Mouse (Mus musculus) forebrain, embryonic 10.5 days (tissue): Measurements from ENCODE around the gene Fam186b. TPM values are rescaled to one million over a fixed set of nuclear protein-coding genes. Genes with fewer than 3 reads are reported as not detected.

Source experiments
- DNase-seq: peaks from one replicate; pipeline ENCODE4 v3.0.0-alpha.2; 2017; ENCODE audit warnings: low spot score; ENCODE audit errors: extremely low spot score
- H3K27ac ChIP-seq: fragments of 300-500 bp; sonication (generic); 2 replicates; pipeline ENCODE4 v1.5.1; 2016; ENCODE audit warnings: mild to moderate bottlenecking
- H3K27me3 ChIP-seq: fragments of 300-500 bp; sonication (generic); 2 replicates; pipeline ENCODE4 v1.6.1; 2016; ENCODE audit warnings: mild to moderate bottlenecking; ENCODE audit not compliant: poor library complexity, severe bottlenecking
- H3K36me3 ChIP-seq: fragments of 300-500 bp; sonication (generic); replicated peaks from 2 replicates; pipeline ENCODE4 v1.6.1; 2016; ENCODE audit warnings: mild to moderate bottlenecking, moderate library complexity
- H3K4me1 ChIP-seq: fragments of 300-500 bp; sonication (generic); 2 replicates; pipeline ENCODE4 v1.6.1; 2016
- H3K4me3 ChIP-seq: fragments of 300-500 bp; sonication (generic); 2 replicates; pipeline ENCODE4 v1.5.1; 2016; ENCODE audit warnings: mild to moderate bottlenecking, moderate library complexity
- H3K9me3 ChIP-seq: fragments of 300-500 bp; sonication (generic); 2 replicates; pipeline ENCODE4 v1.6.1; 2016; ENCODE audit warnings: mild to moderate bottlenecking, moderate library complexity
- WGBS: fragments of 180-500 bp; shearing (Covaris S2); methylation state at CpG from one replicate; pipeline ENCODE4 v1.1.7; 2016; 5-methylcytosine and 5-hydroxymethylcytosine counted together
- polyA plus RNA-seq: library from polyadenylated mRNA; unstranded; fragments of >200 nt; fragmentation: Nextera tagmentation; extraction: Ambion mirVana; gene quantifications from 2 replicates; pipeline ENCODE4 v1.2.1, GENCODE M21; 2016

Gene Fam186b
- polyA plus RNA-seq, 1 experiment from 2014 or later: 0.17 TPM

DNA sequence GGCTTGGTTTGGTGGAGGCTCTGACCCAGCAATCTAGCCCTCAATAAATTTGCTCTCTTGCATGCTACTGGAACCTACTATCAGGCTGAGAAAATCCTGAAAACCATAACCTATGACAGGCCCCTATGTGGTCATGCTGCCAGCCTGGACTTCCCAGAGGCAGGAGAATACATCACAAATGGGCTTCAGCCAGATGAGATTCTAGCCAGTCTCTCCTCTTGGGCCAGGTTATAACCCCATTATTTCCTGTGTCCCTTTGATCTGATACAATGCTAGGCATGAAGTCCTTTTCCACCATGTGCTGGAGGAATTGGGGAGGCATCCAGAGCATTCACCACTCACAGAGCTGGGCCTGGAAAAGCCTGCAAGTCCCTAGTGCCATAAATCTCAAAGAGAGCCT is 36.4 kb upstream of the Fam186b start:
- Histone ChIP-seq H3K4me3 (no peak overlapping the region), H3K9me3 (no peaks in the 10 kb centered on the region), H3K27ac (peak overlapping the region; percentile 84), H3K4me1 (peaks cover 63% of the 10 kb centered on the region), H3K36me3 (peaks cover 39% of the 10 kb centered on the region), H3K27me3 (no peaks in the 10 kb centered on the region)
- DNase-seq: no peak

DNA sequence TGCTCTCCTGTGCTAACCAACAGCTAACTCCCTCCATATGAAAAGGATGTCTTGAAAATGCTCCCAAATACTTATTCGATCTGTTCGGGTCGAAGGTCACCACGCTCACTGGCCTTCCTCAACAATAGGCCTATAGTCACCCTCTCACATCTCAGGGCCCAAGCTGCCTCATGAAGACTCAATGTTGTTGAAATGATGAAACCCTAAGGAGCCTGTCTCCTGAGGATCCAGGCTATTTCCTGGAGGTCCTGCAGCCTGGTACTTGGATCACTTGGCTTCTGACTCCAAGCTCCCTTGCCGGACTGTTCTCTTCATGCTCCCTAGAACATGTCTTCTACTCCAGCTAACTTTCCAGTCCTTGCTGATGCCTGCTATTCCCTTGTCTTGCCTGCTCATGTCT is 35.7 kb upstream of the Fam186b start:
- Histone ChIP-seq H3K27ac (peak overlapping the region; percentile 84), H3K36me3 (peaks cover 46% of the 10 kb centered on the region), H3K9me3 (no peaks in the 10 kb centered on the region), H3K4me3 (no peak overlapping the region), H3K27me3 (no peaks in the 10 kb centered on the region), H3K4me1 (peaks cover 63% of the 10 kb centered on the region)
- no peak for DNase-seq
- WGBS: 70% methylated on average over 5 of the region's 5 CpGs

GRCm38 (mm10) chr15:99330324-99330723 is 34.6 kb upstream of the Fam186b start:
- H3K27me3 ChIP-seq: no peaks in the 10 kb centered on the region
- H3K36me3 ChIP-seq: peaks cover 53% of the 10 kb centered on the region
- peaks cover 58% of the 10 kb centered on the region for H3K4me1 ChIP-seq
- 80% methylated on average over 2 of the region's 2 CpGs for WGBS
- no peak for DNase-seq
- no peaks in the 10 kb centered on the region for H3K9me3 ChIP-seq
- no peak overlapping the region for H3K4me3 ChIP-seq
- no peak overlapping the region for H3K27ac ChIP-seq

- Histone ChIP-seq H3K4me1 (peaks cover 40% of the 10 kb centered on the region), H3K9me3 (no peaks in the 10 kb centered on the region), H3K27ac (no peak overlapping the region), H3K4me3 (no peak overlapping the region), H3K36me3 (peaks cover 69% of the 10 kb centered on the region), H3K27me3 (no peaks in the 10 kb centered on the region)
- DNase-seq: no peak
- WGBS: 92% methylated on average over 5 of the region's 5 CpGs
Measured at GRCm38 (mm10) chr15:99328011-99328410, 32.3 kb upstream of the Fam186b start.

GRCm38 (mm10) chr15:99326959-99327358 is 31.3 kb upstream of the Fam186b start:
- H3K27ac ChIP-seq: no peak overlapping the region
- H3K4me3 ChIP-seq: no peak overlapping the region
- 86% methylated on average over 1 of the region's 1 CpGs for WGBS
- peaks cover 30% of the 10 kb centered on the region for H3K4me1 ChIP-seq
- no peaks in the 10 kb centered on the region for H3K9me3 ChIP-seq
- no peak for DNase-seq
- H3K27me3 ChIP-seq: no peaks in the 10 kb centered on the region
- H3K36me3 ChIP-seq: peaks cover 75% of the 10 kb centered on the region

DNA sequence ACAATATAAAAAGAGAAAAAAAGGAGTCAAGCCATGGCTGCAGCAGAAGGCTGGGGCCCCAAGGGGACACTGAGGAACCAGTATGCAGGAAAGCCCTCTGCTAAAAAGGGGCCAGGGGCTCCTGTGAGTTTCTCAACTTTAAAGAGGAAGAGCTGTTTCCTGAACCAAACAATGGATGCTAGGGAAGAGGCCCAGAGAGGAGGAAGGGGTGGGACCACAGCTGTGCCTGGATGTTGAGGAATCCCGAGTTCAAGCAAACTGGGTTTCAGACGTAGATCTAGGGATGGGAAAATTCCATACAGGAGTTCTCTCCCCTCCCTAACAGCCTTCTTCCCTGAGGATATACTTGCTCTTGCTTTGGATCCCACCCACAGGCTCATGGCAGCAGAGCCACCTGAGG is 30.7 kb upstream of the Fam186b start:
- H3K4me3 ChIP-seq: no peak overlapping the region
- H3K27ac ChIP-seq: no peak overlapping the region
- no peaks in the 10 kb centered on the region for H3K27me3 ChIP-seq
- H3K4me1 ChIP-seq: peaks cover 24% of the 10 kb centered on the region
- WGBS: 53% methylated on average over 2 of the region's 2 CpGs
- DNase-seq: no peak
- H3K36me3 ChIP-seq: peaks cover 80% of the 10 kb centered on the region
- no peaks in the 10 kb centered on the region for H3K9me3 ChIP-seq

DNA sequence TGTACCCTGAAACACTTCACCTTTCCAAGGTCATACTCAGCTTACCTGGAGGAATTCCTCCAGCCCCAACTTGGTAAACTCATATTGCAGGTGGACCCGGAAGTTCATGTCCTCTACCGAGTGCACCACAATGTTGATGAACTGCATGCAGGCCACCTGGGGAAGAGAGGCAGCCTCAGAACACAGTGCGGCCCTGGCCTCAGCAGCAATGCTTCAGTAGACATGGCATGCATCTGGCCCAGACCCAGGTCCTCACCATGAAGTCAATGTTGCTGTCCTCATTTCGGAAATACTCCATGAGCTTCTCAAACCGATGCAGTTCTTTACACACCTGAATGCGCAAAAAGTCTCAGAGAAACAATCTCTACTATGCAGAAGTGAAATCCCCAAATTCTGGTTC is 29.9 kb upstream of the Fam186b start:
- Histone ChIP-seq H3K27me3 (no peaks in the 10 kb centered on the region), H3K4me3 (no peak overlapping the region), H3K9me3 (no peaks in the 10 kb centered on the region), H3K36me3 (peaks cover 88% of the 10 kb centered on the region), H3K27ac (no peak overlapping the region), H3K4me1 (peaks cover 16% of the 10 kb centered on the region)
- DNase-seq: no peak
- WGBS: 95% methylated on average over 6 of the region's 6 CpGs

DNA sequence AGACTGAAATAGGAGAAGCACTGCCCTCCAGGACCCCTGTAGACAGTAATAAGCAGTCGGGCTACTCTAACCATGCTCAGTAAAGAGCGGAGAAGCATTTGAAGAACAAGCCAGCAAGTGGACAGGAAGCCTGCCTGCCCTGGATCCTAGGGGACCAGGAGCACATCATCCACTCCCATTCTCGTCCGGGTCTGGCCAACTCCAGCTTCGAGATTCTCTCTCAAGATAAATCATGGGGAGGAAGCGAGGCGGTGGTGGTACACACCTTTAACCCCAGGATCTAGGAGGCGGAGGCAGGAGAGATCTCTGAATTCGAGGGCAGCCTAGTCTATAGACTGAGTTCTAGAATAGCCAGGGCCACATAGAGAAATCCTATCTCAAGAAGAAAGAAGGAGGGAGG is 28.5 kb upstream of the Fam186b start:
- Histone ChIP-seq H3K4me1 (peaks cover 9% of the 10 kb centered on the region; the same call in 1 of the 2 replicates), H3K27ac (no peak overlapping the region), H3K4me3 (no peak overlapping the region), H3K36me3 (peaks cover 95% of the 10 kb centered on the region), H3K27me3 (no peaks in the 10 kb centered on the region), H3K9me3 (no peaks in the 10 kb centered on the region)
- no peak for DNase-seq
- 94% methylated on average over 9 of the region's 9 CpGs for WGBS

DNA sequence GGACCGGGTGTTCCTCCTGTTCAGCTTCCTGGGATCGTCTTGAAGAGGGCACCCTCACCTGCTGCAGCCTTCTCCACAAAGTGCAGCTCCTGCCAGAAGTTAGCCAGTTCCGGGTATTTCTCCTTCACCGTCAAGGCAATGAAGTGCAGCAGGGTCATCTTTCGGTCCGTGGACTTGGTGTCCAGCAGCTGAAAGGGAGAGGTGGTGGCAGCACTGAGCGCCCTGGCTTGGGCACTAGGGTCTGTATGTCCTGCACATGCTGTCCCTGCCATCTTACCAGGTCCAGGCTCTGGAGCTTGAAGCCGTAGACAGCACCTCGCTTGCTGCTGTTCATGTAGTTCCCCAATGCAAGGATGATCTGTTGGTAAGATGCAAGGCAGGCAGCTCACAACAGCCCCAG is 25.3 kb upstream of the Fam186b start:
- 88% methylated on average over 9 of the region's 9 CpGs for WGBS
- Histone ChIP-seq H3K27me3 (no peaks in the 10 kb centered on the region), H3K4me1 (0 out of 2 replicates have a peak, but pooled peaks cover 4% of the 10 kb centered on the region), H3K9me3 (no peaks in the 10 kb centered on the region), H3K4me3 (no peak overlapping the region), H3K36me3 (peaks cover 98% of the 10 kb centered on the region), H3K27ac (no peak overlapping the region)
- DNase-seq: no peak

- Histone ChIP-seq H3K4me3 (no peak overlapping the region), H3K27ac (0 out of 2 replicates have a peak overlapping the region, but pooled peaks have one; percentile 21), H3K36me3 (peaks cover 99% of the 10 kb centered on the region), H3K9me3 (no peaks in the 10 kb centered on the region), H3K4me1 (0 out of 2 replicates have a peak, but pooled peaks cover 4% of the 10 kb centered on the region), H3K27me3 (no peaks in the 10 kb centered on the region)
- WGBS: 92% methylated on average over 10 of the region's 10 CpGs
- DNase-seq: no peak
Measured at GRCm38 (mm10) chr15:99320168-99320674, 24.5 kb upstream of the Fam186b start.

DNA sequence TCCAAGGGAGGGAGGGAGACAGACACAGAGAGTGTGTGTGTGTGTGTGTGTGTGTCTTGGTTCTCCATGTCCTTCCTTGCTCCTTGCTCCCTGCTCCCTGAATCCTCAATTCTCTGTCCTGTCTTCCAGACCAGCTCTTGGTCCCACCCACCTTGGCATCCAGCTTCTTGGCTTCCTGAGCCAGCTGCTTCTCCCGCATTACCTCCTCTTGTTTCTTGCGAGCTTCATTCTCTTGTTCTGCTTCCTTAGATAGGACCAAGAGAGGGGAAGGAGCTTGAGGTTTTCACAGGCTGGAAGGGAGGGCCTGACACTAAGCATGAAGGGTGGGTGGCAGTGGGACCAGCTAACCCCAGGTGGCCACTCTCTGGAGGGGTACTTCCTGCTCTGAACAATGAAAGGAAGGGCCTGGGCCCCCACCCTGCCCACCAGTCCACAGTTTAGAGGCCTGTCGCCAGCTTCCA is 23.8 kb upstream of the Fam186b start:
- H3K4me3 ChIP-seq: no peak overlapping the region
- 0 out of 2 replicates have a peak, but pooled peaks cover 4% of the 10 kb centered on the region for H3K4me1 ChIP-seq
- WGBS: 79% methylated on average over 3 of the region's 3 CpGs
- no peak for DNase-seq
- 0 out of 2 replicates have a peak overlapping the region, but pooled peaks have one; percentile 30 for H3K27ac ChIP-seq
- no peaks in the 10 kb centered on the region for H3K9me3 ChIP-seq
- peaks cover 99% of the 10 kb centered on the region for H3K36me3 ChIP-seq
- no peaks in the 10 kb centered on the region for H3K27me3 ChIP-seq

GRCm38 (mm10) chr15:99318861-99319410 is 23.2 kb upstream of the Fam186b start:
- 0 out of 2 replicates have a peak overlapping the region, but pooled peaks have one; percentile 30 for H3K27ac ChIP-seq
- no peak for DNase-seq
- 0 out of 2 replicates have a peak, but pooled peaks cover 4% of the 10 kb centered on the region for H3K4me1 ChIP-seq
- no peaks in the 10 kb centered on the region for H3K9me3 ChIP-seq
- no peaks in the 10 kb centered on the region for H3K27me3 ChIP-seq
- H3K36me3 ChIP-seq: peaks cover 100% of the 10 kb centered on the region
- H3K4me3 ChIP-seq: no peak overlapping the region
- WGBS: 91% methylated on average over 14 of the region's 14 CpGs

- WGBS: 91% methylated on average over 6 of the region's 6 CpGs
- H3K4me3 ChIP-seq: no peak overlapping the region
- no peak overlapping the region for H3K27ac ChIP-seq
- H3K4me1 ChIP-seq: 0 out of 2 replicates have a peak, but pooled peaks cover 4% of the 10 kb centered on the region
- H3K36me3 ChIP-seq: peaks cover 100% of the 10 kb centered on the region
- DNase-seq: no peak
- no peaks in the 10 kb centered on the region for H3K9me3 ChIP-seq
- no peaks in the 10 kb centered on the region for H3K27me3 ChIP-seq
Measured at GRCm38 (mm10) chr15:99318071-99318470, 22.4 kb upstream of the Fam186b start.
